Mouse (Mus musculus): Measurements from ENCODE around the gene Sorbs2.
A peak's percentile ranks its signal among the peaks of the same experiment; 100 is the strongest.

Sorbs2 gene

DNA sequence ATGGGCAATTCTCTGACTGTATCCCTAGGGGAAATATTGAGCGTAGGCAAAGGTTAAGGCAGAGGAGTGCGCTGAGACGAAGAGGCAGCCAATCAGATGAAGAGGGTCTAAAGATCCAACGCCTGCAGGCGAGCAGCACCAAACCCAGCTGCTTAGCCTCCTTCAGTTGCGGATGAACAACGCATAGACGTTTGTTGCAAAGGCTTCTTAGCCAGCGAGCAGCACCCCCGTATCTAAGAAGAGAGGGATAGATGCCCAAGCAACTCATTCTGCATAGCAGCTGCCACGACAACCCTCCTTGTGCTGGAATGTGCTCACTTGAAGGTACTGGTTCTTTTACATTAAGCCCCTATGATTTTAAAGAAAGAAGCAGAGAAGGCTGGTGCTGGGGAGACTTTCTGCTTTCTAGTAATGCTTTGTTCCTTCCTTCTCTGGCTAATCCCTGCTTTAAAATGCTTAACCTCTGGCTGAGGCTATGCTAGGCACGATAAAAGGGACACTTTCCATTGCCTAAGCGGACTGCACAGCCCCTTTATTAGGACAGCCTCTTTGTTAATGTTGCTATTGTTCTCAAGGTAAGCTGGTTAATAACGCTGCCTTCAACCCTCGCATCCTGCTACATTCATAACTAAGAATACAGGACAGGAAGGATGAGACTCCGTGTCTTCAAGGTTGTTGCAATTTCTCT, at the start of gene Sorbs2:
TSS of gene Sorbs2 (plus strand) at position 155 of the 688 bp plus-strand sequence.
- DNase-seq: peak; percentile 23

DNA sequence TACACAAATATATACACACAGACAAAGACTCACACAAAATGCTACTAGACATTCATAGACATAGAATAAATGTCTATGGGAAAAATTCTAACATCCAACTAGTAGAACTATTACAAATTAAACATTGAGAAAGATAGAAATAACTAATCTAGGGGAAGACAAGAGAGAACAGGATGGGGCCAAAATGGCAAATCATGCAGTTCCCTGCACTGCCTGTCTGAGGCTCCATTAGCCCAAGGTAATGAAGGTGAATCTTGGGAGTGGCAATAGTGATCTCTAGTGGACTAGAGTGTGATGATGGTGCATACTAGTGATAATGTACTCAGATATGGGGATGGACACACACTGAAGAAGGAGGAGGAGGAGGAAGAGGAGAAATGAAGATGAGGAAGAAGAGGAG, 49.7 kb upstream of the Sorbs2 start:
- DNase-seq: no peak

DNA sequence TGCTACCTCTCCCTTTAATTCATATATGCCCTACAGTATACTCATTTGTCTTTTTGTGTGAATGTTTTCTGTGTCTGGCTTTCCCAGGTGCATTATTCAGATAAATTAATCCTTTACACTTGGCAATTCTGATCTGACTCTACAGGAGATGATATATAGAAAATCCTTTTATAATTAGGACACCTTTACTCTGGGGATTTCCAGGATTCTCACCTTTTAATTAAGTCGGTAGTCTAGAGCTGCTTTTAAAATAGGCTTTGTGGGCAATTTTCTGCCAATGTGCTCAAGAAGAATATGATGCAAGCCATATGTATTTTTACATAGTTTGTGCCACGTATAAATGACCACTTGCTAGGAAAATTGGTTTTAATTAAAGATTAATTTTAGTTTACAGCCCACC, 38.6 kb upstream of the Sorbs2 start:
- no peak for DNase-seq

DNA sequence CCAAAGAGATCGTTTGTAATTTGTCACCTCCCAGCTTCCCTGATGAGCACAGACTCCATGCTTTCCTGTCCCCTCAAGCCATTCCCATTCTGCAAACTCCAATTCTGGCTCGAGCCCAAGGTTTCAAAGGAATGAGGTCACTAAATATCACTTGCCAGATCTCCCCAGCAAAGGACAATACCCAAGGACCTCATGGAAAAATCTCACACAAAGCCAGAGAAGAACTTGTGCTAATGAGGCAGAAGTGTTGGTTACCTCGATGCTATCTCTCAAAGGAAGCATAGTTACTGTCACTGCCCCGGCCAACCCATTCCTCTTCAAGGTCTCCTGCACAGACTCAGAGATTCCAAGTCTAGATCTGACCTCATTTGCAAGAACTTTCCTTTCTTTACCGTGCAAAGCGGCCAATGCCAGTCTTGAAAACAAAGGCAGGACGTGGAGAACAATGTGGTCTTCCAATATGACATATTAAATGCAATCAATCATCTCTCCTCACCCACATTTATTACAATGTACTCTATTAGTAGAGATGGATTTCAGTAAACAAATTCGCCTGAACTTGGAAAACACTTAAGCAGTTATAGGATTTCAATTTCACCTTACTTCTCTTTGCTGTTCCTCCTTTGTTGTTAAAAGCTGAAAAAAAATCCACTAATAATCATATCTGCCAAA, 37.9 kb upstream of the Sorbs2 start:
- DNase-seq: no peak

DNA sequence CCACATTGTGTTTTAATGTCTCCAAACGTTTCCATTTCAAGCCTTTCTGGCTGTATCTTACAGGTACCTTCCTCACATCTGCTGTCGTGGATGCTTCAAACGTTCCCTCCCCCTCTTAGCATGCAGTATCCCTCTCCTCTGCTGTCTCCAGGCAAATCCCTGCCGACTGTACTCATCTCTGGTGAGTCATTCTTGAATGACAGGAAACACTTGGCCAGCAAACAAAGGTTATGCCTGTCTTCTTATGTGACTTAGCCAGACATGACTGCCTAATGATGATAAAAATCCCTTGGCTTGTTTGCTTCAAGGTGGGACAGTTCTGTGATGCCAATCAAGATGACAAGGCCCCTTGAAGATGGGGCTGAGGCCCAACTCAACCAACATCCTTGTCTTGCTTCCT, 26.7 kb upstream of the Sorbs2 start:
- no peak for DNase-seq

DNA sequence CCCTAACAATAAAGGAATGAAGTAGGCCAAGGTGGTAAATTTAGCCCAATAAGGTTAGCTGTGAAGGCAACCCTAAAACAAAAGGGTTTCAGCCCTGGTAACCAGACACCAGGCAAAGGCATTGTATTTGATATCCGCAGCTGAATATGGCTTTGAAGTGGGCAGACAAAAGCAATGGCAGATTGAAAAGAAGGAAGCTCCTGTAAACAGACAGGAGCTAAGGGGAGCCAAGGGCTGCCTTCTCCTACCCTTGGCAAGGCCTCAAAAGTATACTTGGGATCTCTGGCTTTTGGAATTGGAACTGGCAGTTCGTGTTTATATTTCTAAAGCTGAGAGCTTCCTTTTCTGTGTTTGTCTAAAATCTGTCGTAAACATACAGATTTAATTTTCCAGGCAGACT, 21.3 kb upstream of the Sorbs2 start:
- no peak for DNase-seq

DNA sequence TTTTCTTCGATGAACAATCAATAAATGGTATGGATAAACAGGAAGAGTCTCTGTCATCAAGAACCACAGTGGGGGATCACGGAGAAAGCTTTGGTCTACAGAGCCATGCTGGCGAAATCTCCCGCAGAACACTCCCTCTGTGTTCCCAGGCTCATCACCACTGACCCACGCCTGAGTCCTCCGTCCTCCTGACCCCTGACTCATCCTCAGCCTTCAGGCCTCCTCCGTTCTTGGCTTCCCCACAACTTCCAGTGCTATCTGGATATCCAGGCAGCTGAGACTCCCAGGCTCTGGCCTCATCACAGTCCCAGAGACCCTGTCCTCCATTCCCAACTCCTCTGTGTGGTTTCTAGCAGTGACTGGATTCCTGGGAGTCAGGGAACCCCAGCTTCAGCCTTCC, 3.6 kb upstream of the Sorbs2 start:
- no peak for DNase-seq

DNA sequence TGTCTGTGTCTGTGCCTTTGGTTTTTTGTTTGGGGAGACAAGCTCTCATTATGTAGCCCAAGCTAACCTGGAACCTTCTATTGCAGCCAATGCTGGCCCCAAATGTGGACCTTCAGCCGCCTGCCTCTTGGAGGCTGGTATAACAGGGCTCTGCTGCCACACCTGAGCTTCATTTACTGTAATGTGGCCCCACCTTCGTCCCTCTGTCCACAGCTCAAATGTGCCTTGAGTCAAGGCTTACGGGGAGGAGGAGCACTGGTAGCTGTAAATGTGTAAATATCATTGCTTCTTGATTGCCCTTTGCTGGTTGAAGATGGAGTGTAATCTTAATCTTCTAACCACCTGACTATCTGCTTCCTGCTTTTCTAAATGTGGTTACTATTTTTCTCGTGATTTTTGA, 1.2 kb upstream of the Sorbs2 start:
- no peak for DNase-seq

DNA sequence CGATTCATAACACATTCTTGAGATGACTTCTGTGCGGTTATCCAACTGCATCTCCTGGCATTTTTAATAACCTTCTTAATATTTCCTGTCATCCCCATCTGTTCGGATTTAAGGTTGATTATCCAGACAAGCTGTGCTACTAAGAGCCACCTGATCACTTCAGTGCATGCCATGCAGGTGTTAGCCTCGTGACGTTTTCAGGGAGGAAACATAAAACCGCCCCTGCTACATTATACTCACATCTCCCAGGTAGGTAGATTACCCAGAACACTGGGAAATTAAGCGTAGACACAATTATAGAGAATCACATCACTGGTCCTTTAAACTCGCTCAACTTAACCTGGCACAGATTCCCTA, 333 bp upstream of the Sorbs2 start:
- no peak for DNase-seq

DNA sequence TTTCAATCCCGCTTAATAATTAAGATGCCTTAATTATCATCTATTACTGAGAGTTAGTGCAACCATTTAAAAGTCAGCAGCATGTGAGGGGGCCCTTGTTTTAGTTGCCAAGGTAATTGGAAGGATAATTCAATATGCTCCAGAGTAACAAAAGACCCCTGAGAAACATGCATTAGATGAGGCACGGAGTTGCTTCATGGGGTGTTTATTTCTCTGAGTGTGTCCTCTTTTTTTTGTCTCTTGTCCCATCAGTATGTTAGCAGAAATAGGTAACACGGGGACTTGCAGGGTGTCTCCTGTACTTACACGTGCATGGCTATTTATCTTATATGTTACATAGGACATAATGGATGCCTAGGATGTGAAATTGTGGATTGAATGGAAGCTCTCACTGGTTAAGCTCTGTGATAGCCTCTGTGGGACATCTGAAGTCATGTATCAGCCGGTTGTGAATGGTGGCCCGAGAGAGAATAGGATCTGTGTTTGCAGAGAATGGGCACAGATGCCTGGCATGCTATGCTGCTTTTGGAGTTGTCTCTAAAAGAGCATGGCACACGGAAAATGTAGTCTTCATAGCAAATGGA, 1.0 kb downstream of the Sorbs2 start:
- no peak for DNase-seq

DNA sequence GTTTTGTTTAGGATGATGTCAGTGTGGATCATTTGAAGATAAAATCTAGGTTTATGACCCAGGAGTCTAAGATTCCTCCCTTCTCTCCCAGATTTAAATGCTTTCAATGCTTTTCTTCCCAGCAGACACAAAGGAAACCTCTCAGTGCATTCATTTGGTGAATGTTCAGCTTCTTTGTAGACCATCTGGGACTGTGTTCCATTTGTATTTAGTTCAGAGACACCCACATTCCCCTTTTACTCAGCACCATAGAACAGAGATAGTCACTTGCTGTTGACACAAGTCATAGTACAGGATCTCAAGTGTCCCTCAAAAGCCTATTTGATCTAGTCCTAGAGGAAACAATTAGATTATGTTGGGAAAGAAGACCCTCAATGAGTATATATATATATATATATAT, 4.8 kb downstream of the Sorbs2 start:
- DNase-seq: no peak

DNA sequence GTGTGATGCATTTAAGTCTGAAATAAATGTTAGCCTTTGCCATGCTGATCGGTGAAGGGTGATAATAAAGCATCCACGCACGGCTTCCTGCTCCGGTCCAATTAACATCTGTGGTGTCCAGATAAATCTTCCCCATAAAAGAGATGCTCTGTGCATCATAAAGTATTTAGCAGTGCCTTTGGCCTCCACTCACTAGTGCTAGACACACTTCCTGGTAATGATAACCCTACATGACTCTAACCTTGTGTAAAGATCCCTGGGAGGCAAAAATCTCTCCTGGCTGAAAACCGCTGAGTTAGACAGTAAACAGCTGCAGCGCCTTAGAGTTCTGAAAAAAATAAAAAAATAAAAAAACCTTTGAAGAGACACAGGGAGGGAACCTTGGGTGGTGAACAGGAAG, 14.0 kb downstream of the Sorbs2 start:
- DNase-seq: no peak

DNA sequence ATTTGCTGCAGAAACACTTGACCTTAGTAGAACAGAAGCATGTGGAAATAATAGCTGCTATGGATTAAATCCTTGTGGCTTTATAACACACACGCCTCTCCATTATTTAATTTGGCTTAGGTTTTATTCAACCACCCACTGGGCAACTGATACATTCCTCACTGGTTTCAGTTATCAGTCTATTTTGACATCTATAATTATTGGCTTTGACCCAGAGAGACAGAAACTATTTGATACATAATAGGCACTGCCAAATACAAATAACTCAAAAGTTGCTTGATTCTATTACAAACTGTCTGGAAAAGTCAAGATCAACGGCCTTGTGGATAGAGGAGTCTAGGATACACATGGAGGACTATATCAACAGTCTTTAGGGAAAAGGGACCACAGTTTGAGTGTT, 20.1 kb downstream of the Sorbs2 start:
- no peak for DNase-seq

DNA sequence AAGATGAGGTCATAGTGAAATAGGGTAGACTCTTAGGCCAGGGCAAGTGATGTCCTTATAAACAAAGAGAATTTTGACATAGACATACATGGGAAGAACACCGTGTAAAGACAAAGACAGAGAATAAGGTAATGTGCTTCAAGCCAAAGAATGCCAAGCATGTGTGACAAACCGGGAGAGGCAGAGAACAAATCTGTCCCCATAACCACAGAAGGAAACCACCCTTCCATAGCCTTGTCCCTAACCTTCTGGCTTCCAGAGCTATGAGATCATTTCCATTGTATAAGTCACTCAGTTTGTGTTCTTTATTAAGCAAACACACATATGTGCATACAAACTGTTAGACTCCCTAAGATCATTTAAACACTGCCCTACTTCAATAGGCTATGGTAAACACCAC, 21.3 kb downstream of the Sorbs2 start:
- DNase-seq: no peak

DNA sequence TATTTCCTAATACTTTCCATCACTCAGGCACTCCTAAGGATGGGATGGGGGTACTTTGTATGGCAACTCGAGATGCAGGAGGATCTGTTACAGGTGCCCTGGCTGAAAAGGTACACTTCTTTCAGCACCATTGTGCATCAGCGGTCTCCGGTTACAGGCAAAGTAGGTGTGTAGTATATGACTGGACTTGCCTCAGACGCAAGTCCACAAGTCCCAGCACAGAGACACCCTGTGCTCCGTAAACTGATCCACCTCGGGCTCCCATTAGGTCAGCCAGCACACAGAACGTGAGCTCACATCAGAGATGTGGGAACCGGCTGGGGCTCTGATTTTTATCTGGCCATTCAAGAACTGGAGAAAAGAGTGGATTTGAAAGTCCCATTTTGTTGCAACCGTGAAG, 29.0 kb downstream of the Sorbs2 start:
- DNase-seq: no peak

DNA sequence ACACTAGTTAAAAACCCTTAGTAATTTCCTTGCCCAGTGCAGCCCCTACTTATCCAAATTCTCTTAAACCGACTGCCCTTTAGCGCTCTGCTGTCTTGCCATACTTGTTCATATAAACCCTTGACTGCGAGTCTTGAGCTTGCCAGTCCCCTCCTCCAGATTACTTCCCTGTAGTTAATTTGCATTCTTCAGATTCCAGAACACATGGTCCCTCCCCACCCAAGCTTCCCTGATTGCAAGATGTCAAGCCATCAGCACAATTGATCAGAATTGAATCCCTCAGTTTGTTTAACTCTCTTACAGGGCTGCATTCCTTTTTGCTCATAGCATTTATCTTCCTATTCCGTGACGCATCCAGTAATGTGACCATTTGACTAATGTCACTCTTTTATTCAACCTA, 32.9 kb downstream of the Sorbs2 start:
- no peak for DNase-seq

DNA sequence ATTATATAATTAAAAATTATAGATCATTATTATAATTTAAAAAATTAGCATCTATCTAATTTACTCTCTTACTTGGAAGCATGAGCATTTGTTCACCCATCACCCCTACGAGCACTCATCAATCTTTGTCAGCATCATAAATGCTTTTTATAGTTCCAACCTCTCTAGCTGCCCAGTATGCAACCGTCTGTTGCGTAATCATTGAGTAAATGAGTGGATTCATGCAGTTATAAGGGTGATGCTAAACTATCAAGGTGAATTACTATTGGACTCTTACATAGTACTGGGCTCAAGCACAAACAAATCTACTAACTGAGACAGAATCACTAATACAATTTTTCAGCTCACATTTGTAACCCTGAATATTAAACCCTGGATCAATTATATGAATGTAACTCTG, 44.6 kb downstream of the Sorbs2 start:
- no peak for DNase-seq

DNA sequence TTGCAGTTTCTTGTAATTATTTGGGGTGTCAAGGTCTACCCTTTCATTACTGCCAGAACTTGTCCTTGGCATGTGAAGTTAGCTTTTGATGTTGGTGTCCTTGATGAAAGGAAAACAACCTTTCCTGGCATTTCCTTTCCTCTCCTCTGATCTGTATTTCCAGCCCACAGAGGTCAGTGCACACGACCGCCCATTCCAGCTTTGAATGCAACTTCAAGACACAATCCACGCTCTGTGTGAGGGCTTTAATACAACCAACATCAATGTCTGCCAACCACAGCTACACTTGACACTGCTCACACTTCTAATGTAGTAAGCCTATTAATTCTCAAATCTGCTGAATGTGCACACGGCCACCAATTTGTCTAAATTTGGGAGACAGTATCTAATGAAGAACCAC, 47.0 kb downstream of the Sorbs2 start:
- DNase-seq: no peak

DNA sequence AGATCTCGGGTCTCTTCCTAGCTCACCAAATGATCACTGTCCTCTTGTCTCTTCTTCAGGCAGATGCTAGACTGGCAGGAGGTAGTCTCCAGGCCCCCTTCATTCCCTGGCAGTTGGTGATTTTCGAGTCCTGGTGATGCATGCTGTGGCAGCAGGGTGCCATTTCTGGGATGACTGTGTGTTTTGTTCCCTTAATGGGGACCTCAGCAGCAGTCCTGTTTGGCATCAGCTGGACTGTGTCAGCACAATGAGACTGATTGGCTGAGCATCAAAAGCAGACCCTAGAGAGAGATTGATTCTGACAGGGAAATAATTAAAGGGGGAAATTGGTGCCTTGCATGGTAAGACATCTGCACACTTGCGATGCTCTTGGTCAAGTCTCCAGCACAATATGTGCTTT, 50.3 kb downstream of the Sorbs2 start:
- DNase-seq: no peak

DNA sequence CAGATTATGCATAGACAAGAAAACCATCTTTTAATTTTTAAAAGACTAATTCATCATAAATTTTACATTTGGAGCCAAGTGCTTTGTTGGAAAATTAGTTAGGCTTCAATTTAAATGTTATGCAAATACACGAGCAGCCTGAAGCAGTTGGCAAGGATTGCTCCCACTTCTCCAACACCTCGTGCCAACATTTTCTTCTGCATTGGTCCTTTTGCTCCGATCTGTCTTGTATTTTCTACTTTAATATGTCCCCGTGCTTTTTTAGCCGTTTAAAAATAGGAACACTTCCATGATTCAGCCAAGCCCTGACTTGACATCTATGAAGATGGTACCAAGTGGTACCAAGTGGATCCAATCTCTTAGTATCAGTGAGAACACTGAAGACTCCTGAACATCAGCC, 50.8 kb downstream of the Sorbs2 start:
- no peak for DNase-seq

DNA sequence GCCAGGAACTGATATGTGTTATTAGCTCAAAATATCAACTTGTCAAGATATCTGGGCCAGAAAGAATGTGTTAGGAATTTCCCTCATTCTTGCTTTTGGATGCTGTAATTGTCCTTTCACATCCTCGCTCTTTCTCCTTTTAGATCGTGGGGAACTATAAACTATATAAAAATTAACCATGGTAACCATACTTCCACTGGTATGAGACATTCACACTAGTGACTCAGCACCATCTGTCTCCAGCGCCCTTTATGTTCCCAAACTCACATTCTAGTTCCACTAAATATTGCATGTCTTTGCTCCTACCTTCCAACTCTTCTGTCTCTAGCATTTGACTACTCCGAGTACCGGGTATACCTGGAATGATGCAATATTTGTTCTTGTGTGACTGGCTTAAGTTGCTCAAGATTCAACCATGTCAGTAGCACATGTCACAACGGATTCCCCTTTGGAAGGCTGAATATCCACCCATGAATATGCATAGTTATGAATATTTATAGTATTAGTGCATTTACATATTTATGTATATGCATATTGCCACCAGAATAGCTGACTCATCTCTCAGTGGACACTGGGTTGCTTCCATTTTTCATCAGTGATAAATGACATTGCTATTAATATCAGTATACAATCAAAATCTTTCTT, 51.7 kb downstream of the Sorbs2 start:
- peak; percentile 22 for DNase-seq

DNA sequence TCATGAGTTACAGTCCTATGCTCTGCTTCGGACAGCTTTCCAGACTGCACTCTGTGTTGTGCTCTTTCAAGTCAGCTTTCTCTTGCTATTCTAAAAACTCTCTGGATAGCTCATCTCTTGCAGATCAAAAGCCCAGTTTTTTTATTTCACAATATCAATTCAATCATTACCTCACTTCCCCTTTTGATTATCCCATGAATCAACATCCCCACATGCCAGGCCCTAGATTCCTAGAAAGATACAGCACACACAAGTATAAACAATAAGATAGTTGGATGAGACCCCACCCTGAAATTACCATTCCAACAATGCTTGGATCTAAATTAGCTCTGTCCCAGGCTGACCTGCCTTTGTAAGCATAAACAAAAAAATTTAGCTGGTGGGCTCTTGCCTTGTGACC, 57.6 kb downstream of the Sorbs2 start:
- DNase-seq: no peak

DNA sequence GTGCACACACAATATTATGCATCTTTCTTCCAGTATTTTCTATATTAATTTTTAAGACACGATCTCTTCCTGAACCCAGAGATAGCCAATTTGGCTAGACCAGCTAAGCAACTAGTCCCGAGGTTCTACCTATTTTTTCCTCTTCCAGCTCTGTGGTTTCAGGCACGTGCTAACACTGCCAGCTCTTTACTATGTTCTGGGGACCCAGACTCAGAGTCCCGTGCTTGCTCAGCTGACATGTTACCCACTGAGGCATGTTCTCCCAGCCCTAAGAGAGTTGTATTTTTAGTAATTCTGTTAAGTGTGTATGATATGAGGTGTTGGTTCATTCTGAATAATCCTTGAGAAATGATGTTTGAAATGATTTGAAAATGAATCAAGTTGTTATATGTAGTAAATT, 62.5 kb downstream of the Sorbs2 start:
- DNase-seq: no peak
